Mouse (Mus musculus): Measurements from ENCODE around the gene Rab1b.

DNA sequence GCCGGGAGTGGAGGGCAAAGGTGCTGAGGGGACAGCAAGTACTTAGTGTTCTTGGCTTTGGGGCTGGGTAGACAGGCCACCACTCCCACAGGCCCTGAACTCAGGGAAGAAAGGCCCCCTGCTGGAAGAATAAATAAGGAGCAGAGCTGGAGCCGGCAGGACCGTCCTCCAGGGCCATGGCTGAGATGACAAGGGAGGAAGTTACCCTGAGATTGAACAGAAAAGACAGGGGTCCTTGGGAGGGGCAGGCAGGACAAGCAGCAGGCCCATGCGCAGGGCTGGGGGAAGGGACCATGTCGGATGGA, 1.4 kb upstream of the Rab1b start:
- TF ChIP-seq CTCF (IDR thresholded peaks at IDR 0.05; ENCODE audit: low read depth) (peak; percentile 67), EP300 (IDR thresholded peaks at IDR 0.05; ENCODE audit: low read depth) (no peak)

Data from liver, embryonic 14.5 days (tissue).